Mouse (Mus musculus) small intestine, adult 2 months (tissue): ENCODE measurements around the gene Obscn. TPM values are rescaled to one million over a fixed set of nuclear protein-coding genes. Genes with fewer than 3 reads are reported as not detected.

Source experiments
- H3K27ac ChIP-seq: fragments of 200-500 bp; 2 replicates; pipeline ENCODE4 v1.5.1; 2012; ENCODE audit warnings: low read depth, low read length, control low read depth, inconsistent platforms; ENCODE audit not compliant: insufficient read depth
- H3K27me3 ChIP-seq: fragments of 200-500 bp; 2 replicates; pipeline ENCODE4 v1.6.1; 2012; ENCODE audit warnings: mild to moderate bottlenecking, moderate library complexity, low read length, inconsistent platforms; ENCODE audit not compliant: control insufficient read depth, insufficient read depth
- H3K36me3 ChIP-seq: fragments of 200-500 bp; 2 replicates; pipeline ENCODE4 v1.6.1; 2012; ENCODE audit warnings: mild to moderate bottlenecking, low read length, control low read depth, inconsistent platforms; ENCODE audit not compliant: control insufficient read depth, insufficient read depth
- H3K4me1 ChIP-seq: fragments of 200-500 bp; 2 replicates; pipeline ENCODE4 v1.6.1; 2012; ENCODE audit warnings: low read length, inconsistent platforms, mixed read lengths; ENCODE audit not compliant: control insufficient read depth, insufficient read depth, insufficient read length
- H3K4me3 ChIP-seq: fragments of 200-500 bp; 2 replicates; pipeline ENCODE4 v1.5.1; 2012; ENCODE audit warnings: low read depth, mild to moderate bottlenecking, control low read depth, inconsistent platforms, low read length, moderate library complexity
- CTCF ChIP-seq: fragments of 200-500 bp; IDR thresholded peaks from 2 replicates; pipeline ENCODE4 v1.5.1; 2012; ENCODE audit warnings: low read depth, mild to moderate bottlenecking, control low read depth, inconsistent platforms, low read length, moderate library complexity, mixed read lengths; ENCODE audit not compliant: insufficient replicate concordance, insufficient read length; ENCODE audit errors: extremely low read depth
- POLR2A ChIP-seq: fragments of 200-500 bp; IDR thresholded peaks from 2 replicates; pipeline ENCODE4 v1.6.1; 2012; ENCODE audit warnings: low read depth, mild to moderate bottlenecking, control low read depth, inconsistent platforms, low read length, moderate library complexity
- WGBS: fragments of 180-500 bp; shearing (Covaris S2); methylation state at CpG from one replicate; pipeline ENCODE4 v1.1.7; 2018; 5-methylcytosine and 5-hydroxymethylcytosine counted together
- polyA plus RNA-seq: library from polyadenylated mRNA; depleted of rRNA; stranded (reverse); fragments of >200 nt; gene quantifications from 2 replicates; pipeline ENCODE4 v1.2.3, GENCODE M21; 2012

Gene Obscn
- polyA plus RNA-seq, 1 experiment: 1.2 TPM

DNA sequence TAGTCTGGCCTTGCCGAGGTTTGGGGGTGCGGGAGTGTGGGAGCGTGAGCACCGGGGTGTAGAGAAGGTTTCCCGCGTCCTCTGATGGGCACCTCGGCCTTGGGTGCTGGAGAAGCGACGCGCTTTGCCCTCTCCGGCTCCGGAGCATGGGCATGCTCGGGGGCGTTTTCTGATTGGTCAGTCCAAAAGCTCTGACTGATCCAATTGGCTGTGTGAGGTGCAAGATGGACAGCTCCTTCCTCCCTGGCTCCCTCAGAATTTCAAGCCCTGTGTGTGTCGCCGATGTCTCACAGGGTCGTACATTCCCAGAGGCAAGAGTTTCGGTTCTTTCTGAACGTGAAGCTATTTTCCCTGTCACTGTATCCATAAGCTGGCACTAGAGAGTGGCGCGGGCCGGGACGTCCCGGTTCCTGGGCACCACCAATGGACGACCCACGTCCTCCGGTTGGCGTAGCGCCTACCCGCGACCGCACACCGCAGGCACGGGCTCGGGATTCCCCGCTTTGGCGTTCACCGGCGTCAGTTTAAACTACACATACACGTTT is 176.2 kb downstream of the Obscn start:
- TF ChIP-seq CTCF (peak; percentile 6; the same call in 1 of the 2 replicates), POLR2A (no peak)
- no peaks in the 10 kb centered on the region for H3K27me3 ChIP-seq
- H3K4me3 ChIP-seq: peak overlapping the region; percentile 60
- no peak overlapping the region for H3K27ac ChIP-seq
- peaks cover 2% of the 10 kb centered on the region; the same call in 1 of the 2 replicates for H3K36me3 ChIP-seq
- under 1% methylated on average over 40 of the region's 40 CpGs for WGBS
- H3K4me1 ChIP-seq: peaks cover 4% of the 10 kb centered on the region

DNA sequence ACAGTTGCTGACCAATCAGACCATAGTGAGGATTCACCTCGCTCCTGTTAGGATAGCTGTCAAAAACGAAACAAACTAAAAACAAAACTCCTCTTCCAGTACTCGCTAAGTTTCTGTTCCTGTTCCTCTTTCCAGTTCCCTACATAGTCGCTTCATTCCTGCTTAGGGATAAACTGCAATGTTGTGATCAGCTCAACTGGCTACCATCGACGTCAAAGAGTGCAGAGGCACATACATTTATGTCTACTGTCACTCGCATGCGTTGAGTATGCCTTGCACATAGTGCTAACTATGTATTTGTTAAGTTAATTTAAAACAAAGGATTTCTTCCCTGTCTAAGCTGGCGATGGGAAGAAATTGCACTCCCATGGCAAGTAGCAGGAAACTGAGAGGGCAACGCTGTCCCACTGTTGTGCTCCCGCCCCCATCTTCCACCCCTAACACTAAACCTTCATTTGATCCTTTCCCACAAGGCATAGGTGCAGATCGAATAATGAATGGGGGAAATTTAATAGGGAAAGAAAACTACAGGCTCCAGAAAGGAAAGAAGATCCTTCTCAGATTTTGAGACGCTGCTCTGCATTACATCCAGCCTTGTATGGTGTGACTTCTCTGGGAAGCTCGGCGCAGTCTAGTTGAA is 176.9 kb downstream of the Obscn start:
- Histone ChIP-seq H3K27ac (no peak overlapping the region; the same call in 1 of the 2 replicates), H3K4me3 (peak overlapping the region; percentile 60; the same call in 1 of the 2 replicates), H3K36me3 (peaks cover 2% of the 10 kb centered on the region; the same call in 1 of the 2 replicates), H3K4me1 (peaks cover 4% of the 10 kb centered on the region), H3K27me3 (no peaks in the 10 kb centered on the region)
- TF ChIP-seq CTCF (no peak), POLR2A (no peak)
- WGBS: 25% methylated on average over 15 of the region's 15 CpGs

DNA sequence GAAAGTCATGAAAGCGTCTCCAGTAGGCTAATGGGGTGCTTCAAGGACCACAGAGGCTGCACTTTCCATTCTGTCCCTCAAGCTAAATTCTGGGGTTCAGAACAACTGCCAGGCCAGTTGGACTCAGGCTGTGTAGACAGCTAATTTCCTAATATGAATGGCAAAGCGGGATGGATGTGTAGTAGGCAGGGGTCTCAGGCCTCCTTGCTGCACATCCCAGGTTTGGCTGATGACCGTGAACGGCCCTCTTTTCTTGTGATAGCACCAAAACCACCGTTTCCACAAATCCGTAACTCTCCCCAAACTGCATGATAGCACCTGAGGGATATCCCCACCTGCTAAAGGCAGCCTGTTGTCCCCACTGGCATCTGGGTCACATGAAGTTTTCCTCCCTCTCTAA is 177.7 kb downstream of the Obscn start:
- TF ChIP-seq POLR2A (no peak), CTCF (no peak)
- WGBS: 89% methylated on average over 6 of the region's 6 CpGs
- Histone ChIP-seq H3K4me1 (peaks cover 7% of the 10 kb centered on the region), H3K4me3 (no peak overlapping the region), H3K27me3 (no peaks in the 10 kb centered on the region), H3K36me3 (peaks cover 2% of the 10 kb centered on the region; the same call in 1 of the 2 replicates), H3K27ac (no peak overlapping the region)

DNA sequence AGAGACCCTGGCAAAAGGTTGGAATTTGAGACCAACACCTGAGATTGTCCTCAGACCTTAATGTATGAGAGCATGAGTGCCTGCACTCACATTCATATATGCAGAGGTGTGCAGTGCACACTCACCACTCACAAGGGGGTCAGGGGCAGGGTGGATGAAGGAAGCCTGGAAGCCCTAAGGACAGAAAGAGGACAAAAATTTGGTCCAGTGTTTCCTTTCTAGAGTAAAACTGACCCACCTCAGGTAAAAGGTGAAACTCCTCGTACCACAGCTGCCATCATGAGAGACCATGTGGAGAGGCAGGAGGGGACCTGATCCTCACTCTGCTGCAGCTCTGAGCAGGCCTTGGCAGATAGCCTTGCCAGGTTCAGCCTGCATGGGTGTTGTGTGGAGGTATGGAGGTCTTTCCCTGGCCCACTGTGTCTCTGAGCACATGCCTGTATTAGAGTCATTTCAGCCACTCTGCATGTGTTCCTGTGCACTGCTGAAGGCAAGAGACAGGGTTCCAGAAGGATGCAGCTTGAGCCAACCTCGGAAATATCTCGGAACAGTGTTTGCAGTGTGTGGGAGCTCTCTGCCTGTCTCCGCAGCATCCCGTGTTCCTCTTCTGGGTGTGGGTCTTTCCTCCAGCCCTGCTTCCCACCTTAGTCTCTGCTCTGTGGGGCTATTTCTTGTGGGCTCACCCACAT is 178.8 kb downstream of the Obscn start:
- Histone ChIP-seq H3K4me3 (no peak overlapping the region), H3K27me3 (no peaks in the 10 kb centered on the region), H3K27ac (no peak overlapping the region), H3K36me3 (peaks cover 2% of the 10 kb centered on the region; the same call in 1 of the 2 replicates), H3K4me1 (peaks cover 7% of the 10 kb centered on the region)
- 88% methylated on average over 5 of the region's 5 CpGs for WGBS
- TF ChIP-seq CTCF (no peak), POLR2A (no peak)

DNA sequence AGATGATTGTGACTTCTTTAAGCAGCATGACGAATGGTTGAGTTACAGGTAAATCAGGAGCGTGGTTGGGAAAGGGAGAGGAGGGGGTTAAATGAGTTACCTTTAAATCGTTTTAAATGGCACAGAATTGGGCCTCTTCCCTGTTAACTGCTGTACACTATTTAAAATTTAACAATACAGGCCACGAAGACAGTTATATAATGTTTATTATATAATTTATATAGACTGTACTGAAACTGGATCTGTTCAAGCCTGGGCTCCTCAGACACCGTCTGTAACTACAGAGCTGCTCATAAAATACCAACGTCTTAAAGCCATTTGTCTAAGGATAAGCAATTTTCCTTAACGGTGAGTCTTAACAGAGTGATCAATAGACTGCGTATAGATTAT is 180.3 kb downstream of the Obscn start:
- H3K4me3 ChIP-seq: no peak overlapping the region
- no peaks in the 10 kb centered on the region for H3K27me3 ChIP-seq
- TF ChIP-seq CTCF (no peak), POLR2A (no peak)
- H3K36me3 ChIP-seq: peaks cover 2% of the 10 kb centered on the region; the same call in 1 of the 2 replicates
- H3K4me1 ChIP-seq: peaks cover 7% of the 10 kb centered on the region
- no peak overlapping the region for H3K27ac ChIP-seq
- WGBS: 12% methylated on average over 8 of the region's 8 CpGs

DNA sequence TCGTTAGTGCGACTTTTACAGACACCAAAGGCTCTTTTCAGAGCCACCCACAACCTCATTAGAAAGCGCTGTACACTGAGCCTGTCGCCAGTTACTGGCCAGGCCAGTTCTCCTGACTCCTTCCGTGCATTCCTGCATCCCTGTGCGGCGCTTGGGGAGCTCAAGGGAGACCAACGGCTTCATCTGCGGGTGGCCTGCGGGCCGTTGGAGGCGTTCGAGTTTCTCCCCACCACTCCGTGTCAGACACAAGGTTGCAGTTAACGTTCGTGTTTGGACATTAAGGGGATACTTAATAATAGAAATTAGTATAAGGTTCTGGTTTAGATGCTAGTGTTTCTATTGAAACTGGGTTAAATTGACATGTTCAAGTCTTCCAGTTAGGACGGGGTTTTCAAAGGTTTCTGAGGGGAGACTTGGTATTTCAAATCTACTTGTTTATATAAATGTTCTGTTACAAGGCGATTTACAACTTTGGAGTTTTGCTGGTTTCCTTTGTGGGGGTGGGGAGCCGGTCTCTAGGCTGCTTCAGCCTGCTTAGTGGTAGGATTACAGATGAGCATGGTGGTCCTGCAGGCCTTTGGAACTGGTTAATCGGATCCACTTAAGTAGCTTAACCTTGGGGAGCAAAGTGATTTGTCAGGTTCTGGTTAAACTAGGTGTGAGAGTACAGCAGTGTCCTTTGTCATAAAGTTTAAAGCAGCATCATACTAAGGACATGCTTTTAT is 180.9 kb downstream of the Obscn start:
- H3K27me3 ChIP-seq: 0 out of 2 replicates have a peak, but pooled peaks cover under 1% of the 10 kb centered on the region
- H3K4me1 ChIP-seq: peaks cover 7% of the 10 kb centered on the region
- no peak for TF ChIP-seq POLR2A
- 0 out of 2 replicates have a peak, but pooled peaks have one; percentile 32 for TF ChIP-seq CTCF
- peaks cover 2% of the 10 kb centered on the region; the same call in 1 of the 2 replicates for H3K36me3 ChIP-seq
- under 1% methylated on average over 20 of the region's 20 CpGs for WGBS
- peak overlapping the region; percentile 93 for H3K4me3 ChIP-seq
- peak overlapping the region; percentile 100 for H3K27ac ChIP-seq
